Mouse (Mus musculus) stomach, embryonic 14.5 days (tissue): ENCODE results near the gene Fpr2. TPM values are rescaled to one million over a fixed set of nuclear protein-coding genes. Genes with fewer than 3 reads are reported as not detected.

Experiments
- ATAC-seq: fragments of 200-750 bp; cut with Nextera tagmentation; 2 replicates; pipeline ENCODE4 v1.8.0; 2017; ENCODE audit warnings: low read depth, moderate TSS enrichment; ENCODE audit not compliant: insufficient number of reproducible peaks, insufficient read depth, low FRiP score
- H3K27ac ChIP-seq: fragments of 300-500 bp; sonication (generic); 2 replicates; pipeline ENCODE4 v1.5.1; 2014; ENCODE audit warnings: mild to moderate bottlenecking, low read length, moderate library complexity, mixed read lengths
- H3K27me3 ChIP-seq: fragments of 300-500 bp; sonication (generic); 2 replicates; pipeline ENCODE4 v1.6.1; 2014; ENCODE audit warnings: low read length, control low read depth, mixed read lengths; ENCODE audit not compliant: control insufficient read depth, insufficient read depth
- H3K36me3 ChIP-seq: fragments of 300-500 bp; sonication (generic); 2 replicates; pipeline ENCODE4 v1.6.1; 2014; ENCODE audit warnings: mild to moderate bottlenecking, control low read depth, low read length, moderate library complexity, mixed read lengths; ENCODE audit not compliant: control insufficient read depth, insufficient read depth
- H3K4me1 ChIP-seq: fragments of 300-500 bp; sonication (generic); 2 replicates; pipeline ENCODE4 v1.6.1; 2014; ENCODE audit warnings: low read length, control low read depth, mixed read lengths; ENCODE audit not compliant: control insufficient read depth, insufficient read depth
- H3K4me2 ChIP-seq: fragments of 300-500 bp; sonication (generic); replicated peaks from 2 replicates; pipeline ENCODE4 v1.6.1; 2014; ENCODE audit warnings: low read depth, low read length, control low read depth
- H3K4me3 ChIP-seq: fragments of 300-500 bp; sonication (generic); 2 replicates; pipeline ENCODE4 v1.5.1; 2014; ENCODE audit warnings: low read depth, low read length, control low read depth
- H3K9ac ChIP-seq: fragments of 300-500 bp; sonication (generic); replicated peaks from 2 replicates; pipeline ENCODE4 v1.6.1; 2014; ENCODE audit warnings: low read depth, mild to moderate bottlenecking, control low read depth, low read length, moderate library complexity, mixed read lengths
- H3K9me3 ChIP-seq: fragments of 300-500 bp; sonication (generic); 2 replicates; pipeline ENCODE4 v1.6.1; 2016; ENCODE audit warnings: low read depth, low read length, control low read depth; ENCODE audit not compliant: control insufficient read depth
- WGBS: fragments of 180-500 bp; shearing (Covaris S2); extraction: QIAGEN DNeasy Blood & Tissue Kit; methylation state at CpG from one replicate; pipeline ENCODE4 v1.1.7; 2014; 5-methylcytosine and 5-hydroxymethylcytosine counted together
- polyA plus RNA-seq: library from polyadenylated mRNA; unstranded; fragments of >200 nt; fragmentation: Nextera tagmentation; extraction: Ambion mirVana; gene quantifications from 2 replicates; pipeline ENCODE4 v1.2.1, GENCODE M21; 2014

The Fpr2 gene
- polyA plus RNA-seq, 1 experiment from 2014 or later, result not detected

- Histone ChIP-seq H3K4me2 (peak overlapping the region; percentile 22; the same call in 1 of the 2 replicates), H3K36me3 (peaks cover 4% of the 10 kb centered on the region; the same call in 1 of the 2 replicates), H3K27me3 (no peaks in the 10 kb centered on the region), H3K9me3 (no peaks in the 10 kb centered on the region), H3K4me3 (no peak overlapping the region), H3K27ac (no peak overlapping the region), H3K9ac (no peak overlapping the region), H3K4me1 (no peaks in the 10 kb centered on the region)
- 28% methylated on average over 55 of the region's 55 CpGs for WGBS
- ATAC-seq, result peak; percentile 42; the same call in 1 of the 2 replicates
Measured at GRCm38 (mm10) chr17:17849906-17850712, 37.5 kb upstream of the Fpr2 start.

- no peak within 1 kb of the TSS for H3K27ac ChIP-seq
- no peak within 1 kb of the TSS for H3K4me2 ChIP-seq
- H3K27me3 ChIP-seq, result no peaks in the 10 kb centered on the region
- no peak within 1 kb of the TSS for H3K9ac ChIP-seq
- no peak for ATAC-seq
- H3K36me3 ChIP-seq, result peaks cover 4% of the 10 kb centered on the region; the same call in 1 of the 2 replicates
- WGBS, result 35% methylated on average over 8 of the region's 8 CpGs
- no peaks in the 10 kb centered on the region for H3K4me1 ChIP-seq
- H3K9me3 ChIP-seq, result no peaks in the 10 kb centered on the region
- H3K4me3 ChIP-seq, result no peak within 1 kb of the TSS
Measured at GRCm38 (mm10) chr17:17855064-17855838, 32.4 kb upstream of the Fpr2 start, which contains the start of gene Has1. Gene Has1 (minus strand): TSS chr17:17855205.

- H3K9ac ChIP-seq, result no peak overlapping the region
- H3K36me3 ChIP-seq, result peaks cover 4% of the 10 kb centered on the region; the same call in 1 of the 2 replicates
- WGBS, result 59% methylated on average over 1 of the region's 1 CpGs
- H3K4me1 ChIP-seq, result no peaks in the 10 kb centered on the region
- H3K27ac ChIP-seq, result no peak overlapping the region
- no peaks in the 10 kb centered on the region for H3K27me3 ChIP-seq
- ATAC-seq, result no peak
- no peak overlapping the region for H3K4me2 ChIP-seq
- H3K9me3 ChIP-seq, result no peaks in the 10 kb centered on the region
- no peak overlapping the region for H3K4me3 ChIP-seq
Measured at GRCm38 (mm10) chr17:17856612-17857011, 31.0 kb upstream of the Fpr2 start.

GRCm38 (mm10) chr17:17857446-17857845 lies 30.2 kb upstream of the Fpr2 start:
- no peak overlapping the region for H3K27ac ChIP-seq
- H3K9me3 ChIP-seq, result no peaks in the 10 kb centered on the region
- no peaks in the 10 kb centered on the region for H3K4me1 ChIP-seq
- no peak overlapping the region for H3K4me2 ChIP-seq
- no peaks in the 10 kb centered on the region for H3K27me3 ChIP-seq
- peaks cover 4% of the 10 kb centered on the region; the same call in 1 of the 2 replicates for H3K36me3 ChIP-seq
- no peak for ATAC-seq
- H3K4me3 ChIP-seq, result no peak overlapping the region
- WGBS, result 85% methylated on average over 1 of the region's 1 CpGs
- H3K9ac ChIP-seq, result no peak overlapping the region

GRCm38 (mm10) chr17:17860110-17860509 lies 27.5 kb upstream of the Fpr2 start:
- Histone ChIP-seq H3K4me2 (no peak overlapping the region), H3K9ac (no peak overlapping the region), H3K27me3 (no peaks in the 10 kb centered on the region), H3K4me1 (no peaks in the 10 kb centered on the region), H3K36me3 (peaks cover 11% of the 10 kb centered on the region; the same call in 1 of the 2 replicates), H3K4me3 (no peak overlapping the region), H3K9me3 (no peaks in the 10 kb centered on the region), H3K27ac (no peak overlapping the region)
- 86% methylated on average over 3 of the region's 3 CpGs for WGBS
- no peak for ATAC-seq

GRCm38 (mm10) chr17:17862360-17862759 lies 25.3 kb upstream of the Fpr2 start:
- WGBS, result 69% methylated on average over 1 of the region's 1 CpGs
- Histone ChIP-seq H3K4me3 (no peak overlapping the region), H3K9me3 (no peaks in the 10 kb centered on the region), H3K27ac (no peak overlapping the region), H3K36me3 (peaks cover 11% of the 10 kb centered on the region; the same call in 1 of the 2 replicates), H3K4me1 (no peaks in the 10 kb centered on the region), H3K27me3 (no peaks in the 10 kb centered on the region), H3K4me2 (no peak overlapping the region), H3K9ac (no peak overlapping the region)
- ATAC-seq, result no peak

GRCm38 (mm10) chr17:17865168-17865567 lies 22.5 kb upstream of the Fpr2 start:
- Histone ChIP-seq H3K4me1 (no peaks in the 10 kb centered on the region), H3K27ac (no peak overlapping the region), H3K4me2 (no peak overlapping the region), H3K36me3 (peaks cover 11% of the 10 kb centered on the region; the same call in 1 of the 2 replicates), H3K9me3 (no peaks in the 10 kb centered on the region), H3K27me3 (no peaks in the 10 kb centered on the region), H3K9ac (no peak overlapping the region), H3K4me3 (no peak overlapping the region)
- WGBS, result 61% methylated on average over 2 of the region's 2 CpGs
- ATAC-seq, result no peak

GRCm38 (mm10) chr17:17866801-17867469 lies 20.7 kb upstream of the Fpr2 start:
- H3K9me3 ChIP-seq, result no peaks in the 10 kb centered on the region
- H3K9ac ChIP-seq, result no peak overlapping the region
- no peak overlapping the region for H3K4me3 ChIP-seq
- no peak overlapping the region for H3K4me2 ChIP-seq
- no peaks in the 10 kb centered on the region for H3K4me1 ChIP-seq
- WGBS, result 86% methylated on average over 11 of the region's 11 CpGs
- H3K36me3 ChIP-seq, result peaks cover 11% of the 10 kb centered on the region; the same call in 1 of the 2 replicates
- ATAC-seq, result no peak
- H3K27me3 ChIP-seq, result no peaks in the 10 kb centered on the region
- no peak overlapping the region for H3K27ac ChIP-seq
